Mouse (Mus musculus) liver, embryonic 12.5 days (tissue): ENCODE measurements around the gene Tedc2. TPM values are rescaled to one million over a fixed set of nuclear protein-coding genes. Genes with fewer than 3 reads are reported as not detected.

Experiments used
- ATAC-seq: fragments of 200-750 bp; cut with Nextera tagmentation; 2 replicates; pipeline ENCODE4 v1.8.0; 2017; ENCODE audit warnings: moderate number of reproducible peaks, mild to moderate bottlenecking, moderate library complexity
- H3K27ac ChIP-seq: fragments of 300-500 bp; sonication (generic); 2 replicates; pipeline ENCODE4 v1.5.1; 2016; ENCODE audit warnings: mild to moderate bottlenecking
- H3K27me3 ChIP-seq: fragments of 300-500 bp; sonication (generic); replicated peaks from 2 replicates; pipeline ENCODE4 v1.6.1; 2016; ENCODE audit warnings: mild to moderate bottlenecking, moderate library complexity
- H3K36me3 ChIP-seq: fragments of 300-500 bp; sonication (generic); 2 replicates; pipeline ENCODE4 v1.6.1; 2016; ENCODE audit warnings: mild to moderate bottlenecking, moderate library complexity
- H3K4me1 ChIP-seq: fragments of 300-500 bp; sonication (generic); 2 replicates; pipeline ENCODE4 v1.6.1; 2016
- H3K4me2 ChIP-seq: fragments of 300-500 bp; sonication (generic); 2 replicates; pipeline ENCODE4 v1.6.1; 2016; ENCODE audit warnings: mild to moderate bottlenecking, moderate library complexity
- H3K4me3 ChIP-seq: fragments of 300-500 bp; sonication (generic); 2 replicates; pipeline ENCODE4 v1.5.1; 2016; ENCODE audit warnings: mild to moderate bottlenecking, moderate library complexity
- H3K9ac ChIP-seq: fragments of 300-500 bp; sonication (generic); 2 replicates; pipeline ENCODE4 v1.6.1; 2016; ENCODE audit warnings: mild to moderate bottlenecking, moderate library complexity
- H3K9me3 ChIP-seq: fragments of 300-500 bp; sonication (generic); replicated peaks from 2 replicates; pipeline ENCODE4 v1.6.1; 2016; ENCODE audit warnings: mild to moderate bottlenecking, moderate library complexity
- WGBS: fragments of 180-500 bp; shearing (Covaris S2); methylation state at CpG from one replicate; pipeline ENCODE4 v1.1.7; 2016; ENCODE audit not compliant: insufficient replicate concordance; 5-methylcytosine and 5-hydroxymethylcytosine counted together
- polyA plus RNA-seq: library from polyadenylated mRNA; unstranded; fragments of >200 nt; fragmentation: Nextera tagmentation; extraction: Ambion mirVana; gene quantifications from 2 replicates; pipeline ENCODE4 v1.2.1, GENCODE M21; 2016

Tedc2 gene
- polyA plus RNA-seq, 1 experiment from 2014 or later = 12.6 TPM

- peak overlapping the region; percentile 77 for H3K4me3 ChIP-seq
- H3K36me3 ChIP-seq = peaks cover 22% of the 10 kb centered on the region
- 26% methylated on average over 3 of the region's 3 CpGs for WGBS
- peaks cover 97% of the 10 kb centered on the region for H3K4me1 ChIP-seq
- H3K4me2 ChIP-seq = peak overlapping the region; percentile 100
- H3K9ac ChIP-seq = peak overlapping the region; percentile 88
- H3K9me3 ChIP-seq = no peaks in the 10 kb centered on the region
- H3K27me3 ChIP-seq = peaks cover 10% of the 10 kb centered on the region
- no peak for ATAC-seq
- peak overlapping the region; percentile 98 for H3K27ac ChIP-seq
Observed at GRCm38 (mm10) chr17:24203611-24204534, 16.8 kb downstream of the Tedc2 start.

- Histone ChIP-seq H3K9me3 (no peaks in the 10 kb centered on the region), H3K4me2 (peak overlapping the region; percentile 100), H3K27ac (peak overlapping the region; percentile 98), H3K27me3 (peaks cover 10% of the 10 kb centered on the region), H3K4me3 (peak overlapping the region; percentile 77), H3K36me3 (peaks cover 22% of the 10 kb centered on the region), H3K9ac (peak overlapping the region; percentile 88), H3K4me1 (peaks cover 97% of the 10 kb centered on the region)
- peak; percentile 77 for ATAC-seq
- 12% methylated on average over 4 of the region's 4 CpGs for WGBS
Observed at GRCm38 (mm10) chr17:24203068-24203467, 17.6 kb downstream of the Tedc2 start.

GRCm38 (mm10) chr17:24201092-24201491 lies 19.6 kb downstream of the Tedc2 start:
- no peak overlapping the region for H3K4me3 ChIP-seq
- H3K27ac ChIP-seq = peak overlapping the region; percentile 98
- H3K36me3 ChIP-seq = peaks cover 32% of the 10 kb centered on the region
- peak overlapping the region; percentile 74 for H3K9ac ChIP-seq
- peaks cover 97% of the 10 kb centered on the region for H3K4me1 ChIP-seq
- WGBS = 72% methylated on average over 4 of the region's 4 CpGs
- H3K9me3 ChIP-seq = no peaks in the 10 kb centered on the region
- H3K4me2 ChIP-seq = peak overlapping the region; percentile 100
- ATAC-seq = no peak
- no peaks in the 10 kb centered on the region for H3K27me3 ChIP-seq

GRCm38 (mm10) chr17:24199741-24200140 lies 20.9 kb downstream of the Tedc2 start:
- Histone ChIP-seq H3K36me3 (peaks cover 44% of the 10 kb centered on the region), H3K27ac (peak overlapping the region; percentile 98), H3K4me3 (peak overlapping the region; percentile 38; the same call in 1 of the 2 replicates), H3K4me1 (peaks cover 100% of the 10 kb centered on the region), H3K9me3 (no peaks in the 10 kb centered on the region), H3K4me2 (peak overlapping the region; percentile 100), H3K27me3 (no peaks in the 10 kb centered on the region), H3K9ac (peak overlapping the region; percentile 65)
- ATAC-seq = peak; percentile 10; the same call in 1 of the 2 replicates
- WGBS = 31% methylated on average over 4 of the region's 4 CpGs

- Histone ChIP-seq H3K4me1 (peaks cover 100% of the 10 kb centered on the region), H3K9me3 (no peaks in the 10 kb centered on the region), H3K27ac (peak overlapping the region; percentile 98), H3K9ac (peak overlapping the region; percentile 65), H3K27me3 (no peaks in the 10 kb centered on the region), H3K4me3 (peak overlapping the region; percentile 38), H3K4me2 (peak overlapping the region; percentile 100), H3K36me3 (peaks cover 47% of the 10 kb centered on the region)
- peak; percentile 65 for ATAC-seq
- 34% methylated on average over 4 of the region's 4 CpGs for WGBS
Observed at GRCm38 (mm10) chr17:24199252-24199651, 21.4 kb downstream of the Tedc2 start.

GRCm38 (mm10) chr17:24197032-24197824 lies 23.4 kb downstream of the Tedc2 start:
- peaks cover 100% of the 10 kb centered on the region for H3K4me1 ChIP-seq
- 41% methylated on average over 15 of the region's 15 CpGs for WGBS
- peak; percentile 48 for ATAC-seq
- H3K27me3 ChIP-seq = no peaks in the 10 kb centered on the region
- H3K9me3 ChIP-seq = no peaks in the 10 kb centered on the region
- H3K36me3 ChIP-seq = peaks cover 58% of the 10 kb centered on the region
- peak overlapping the region; percentile 100 for H3K4me2 ChIP-seq
- H3K9ac ChIP-seq = peak overlapping the region; percentile 9; the same call in 1 of the 2 replicates
- H3K4me3 ChIP-seq = no peak overlapping the region
- peak overlapping the region; percentile 98 for H3K27ac ChIP-seq

GRCm38 (mm10) chr17:24195349-24195748 lies 25.3 kb downstream of the Tedc2 start:
- peak overlapping the region; percentile 77; the same call in 1 of the 2 replicates for H3K27ac ChIP-seq

GRCm38 (mm10) chr17:24193769-24194168 lies 26.9 kb downstream of the Tedc2 start:
- Histone ChIP-seq H3K4me3 (no peak overlapping the region), H3K9me3 (no peaks in the 10 kb centered on the region), H3K36me3 (peaks cover 66% of the 10 kb centered on the region), H3K4me2 (peak overlapping the region; percentile 39), H3K27ac (peak overlapping the region; percentile 77), H3K27me3 (no peaks in the 10 kb centered on the region), H3K4me1 (peaks cover 84% of the 10 kb centered on the region), H3K9ac (peak overlapping the region; percentile 51)
- peak; percentile 79 for ATAC-seq
- whole genome bisulfite sequencing = 74% methylated on average over 5 of the region's 5 CpGs

More at GRCm38 (mm10) chr17:24195349-24195748, 25.3 kb downstream of the Tedc2 start:
- whole genome bisulfite sequencing = 74% methylated on average over 2 of the region's 2 CpGs
- ATAC-seq = no peak
- Histone ChIP-seq H3K4me1 (peaks cover 100% of the 10 kb centered on the region), H3K4me3 (no peak overlapping the region), H3K27me3 (no peaks in the 10 kb centered on the region), H3K9ac (no peak overlapping the region), H3K36me3 (peaks cover 54% of the 10 kb centered on the region), H3K9me3 (no peaks in the 10 kb centered on the region), H3K4me2 (no peak overlapping the region)

GRCm38 (mm10) chr17:24193268-24193667 lies 27.4 kb downstream of the Tedc2 start:
- Histone ChIP-seq H3K9ac (peak overlapping the region; percentile 51), H3K4me3 (no peak overlapping the region), H3K4me2 (peak overlapping the region; percentile 39; the same call in 1 of the 2 replicates), H3K9me3 (no peaks in the 10 kb centered on the region), H3K36me3 (peaks cover 71% of the 10 kb centered on the region), H3K27me3 (no peaks in the 10 kb centered on the region), H3K4me1 (peaks cover 79% of the 10 kb centered on the region), H3K27ac (peak overlapping the region; percentile 77)
- WGBS = 83% methylated on average over 8 of the region's 8 CpGs
- no peak for ATAC-seq

- peak overlapping the region; percentile 51; the same call in 1 of the 2 replicates for H3K9ac ChIP-seq
- no peaks in the 10 kb centered on the region for H3K9me3 ChIP-seq
- no peak overlapping the region for H3K4me2 ChIP-seq
- no peaks in the 10 kb centered on the region for H3K27me3 ChIP-seq
- H3K36me3 ChIP-seq = peaks cover 74% of the 10 kb centered on the region
- H3K27ac ChIP-seq = peak overlapping the region; percentile 77; the same call in 1 of the 2 replicates
- H3K4me1 ChIP-seq = peaks cover 75% of the 10 kb centered on the region
- no peak overlapping the region for H3K4me3 ChIP-seq
- no peak for ATAC-seq
- WGBS = 72% methylated on average over 8 of the region's 8 CpGs
Observed at GRCm38 (mm10) chr17:24192848-24193247, 27.8 kb downstream of the Tedc2 start.

GRCm38 (mm10) chr17:24191481-24191880 lies 29.2 kb downstream of the Tedc2 start:
- Histone ChIP-seq H3K9me3 (no peaks in the 10 kb centered on the region), H3K27ac (no peak overlapping the region; the same call in 1 of the 2 replicates), H3K4me1 (peaks cover 61% of the 10 kb centered on the region), H3K4me2 (0 out of 2 replicates have a peak overlapping the region, but pooled peaks have one; percentile 11), H3K36me3 (peaks cover 78% of the 10 kb centered on the region), H3K9ac (no peak overlapping the region; the same call in 1 of the 2 replicates), H3K4me3 (no peak overlapping the region), H3K27me3 (no peaks in the 10 kb centered on the region)
- ATAC-seq = no peak
- WGBS = 77% methylated on average over 4 of the region's 4 CpGs
